Mouse (Mus musculus) lung, adult 18-20 months (tissue): ENCODE results near the gene Olfr1493-ps1.

Experiments used
- DNase-seq, 2 experiments: peaks; one replicate each; pipeline ENCODE4 v3.0.0; 2022; ENCODE audit warnings: mixed read lengths in 2 of 2

Olfr1493-ps1 gene

DNA sequence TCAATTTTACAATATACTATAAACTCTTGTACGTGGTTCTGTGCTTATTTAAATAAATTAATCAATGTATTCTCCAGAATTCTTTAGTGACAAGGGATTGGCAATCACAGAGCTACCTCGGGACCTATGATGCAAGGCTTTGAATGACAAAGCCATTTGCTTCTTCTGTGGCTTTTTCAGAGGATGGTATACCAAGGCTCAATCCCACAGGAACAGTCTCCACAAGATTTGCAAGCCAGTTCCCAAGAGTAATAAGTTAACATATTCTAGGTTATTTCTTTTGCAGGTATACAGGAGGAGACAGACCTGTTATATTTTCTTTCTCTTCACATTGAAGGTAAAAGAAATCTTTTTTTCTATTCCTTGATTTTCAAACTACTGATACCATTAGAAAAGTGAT is at the start of gene Olfr1493-ps1:
TSS of gene Olfr1493-ps1 (plus strand) at position 301 of the 400 bp plus-strand sequence.
- no peak for DNase-seq

DNA sequence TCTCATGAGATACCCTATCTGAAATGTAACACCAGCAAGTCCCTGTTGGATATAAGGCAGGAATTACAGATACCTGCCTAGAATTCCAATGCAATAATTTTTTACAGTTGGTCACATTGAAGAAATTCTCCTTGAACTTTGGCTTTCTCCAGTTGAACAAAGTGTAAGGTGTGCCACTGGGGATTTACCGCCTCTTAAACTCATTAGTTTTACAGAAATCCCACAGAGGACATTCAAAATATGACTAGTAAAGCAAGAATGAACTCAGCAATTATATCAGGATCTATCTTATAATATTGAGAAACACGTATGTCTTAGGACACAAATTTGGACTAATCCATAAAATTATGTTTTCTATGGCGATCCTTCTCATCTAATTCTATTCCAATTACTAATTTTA is 26.1 kb upstream of the Olfr1493-ps1 start, which contains the start of gene Olfr1491:
TSS of gene Olfr1491 (plus strand) at position 301 of the 400 bp plus-strand sequence.
- no peak for DNase-seq

DNA sequence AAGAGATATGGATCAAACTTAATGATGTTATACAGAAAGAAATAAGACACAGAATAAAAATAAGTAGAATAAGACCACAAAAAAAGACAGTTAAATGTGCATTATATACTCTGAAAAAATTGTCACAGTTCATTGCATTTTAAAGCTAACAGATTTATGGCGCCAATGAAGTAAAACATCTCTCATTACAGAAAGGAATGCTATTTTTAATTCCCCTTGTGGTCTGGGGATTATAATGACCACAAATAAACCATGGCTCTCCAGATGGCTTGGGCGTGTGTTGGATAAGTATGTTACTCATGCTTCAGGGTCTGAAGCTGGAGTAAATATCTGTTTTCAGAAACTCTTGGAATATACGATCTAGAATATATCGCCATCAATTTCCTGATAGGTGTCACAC is 16.4 kb downstream of the Olfr1493-ps1 start, which contains the start of gene Olfr1494:
TSS of gene Olfr1494 (plus strand) at position 301 of the 400 bp plus-strand sequence.
- DNase-seq, result no peak

DNA sequence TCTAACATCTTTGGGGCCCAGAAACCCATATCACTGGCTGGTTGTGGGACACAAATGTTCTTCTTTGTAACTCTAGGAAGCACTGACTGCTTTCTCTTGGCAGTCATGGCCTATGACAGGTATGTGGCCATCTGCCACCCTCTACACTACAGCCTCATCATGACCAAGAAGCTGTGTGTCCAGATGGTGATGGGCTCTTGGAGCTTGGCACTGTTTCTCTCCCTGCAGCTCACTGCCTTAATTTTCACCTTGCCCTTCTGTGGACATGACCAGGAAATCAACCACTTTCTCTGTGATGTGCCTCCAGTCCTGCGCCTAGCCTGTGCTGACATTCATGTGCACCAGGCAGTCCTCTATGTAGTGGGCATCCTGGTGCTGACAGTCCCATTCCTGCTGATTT is 26.3 kb downstream of the Olfr1493-ps1 start:
- no peak for DNase-seq

DNA sequence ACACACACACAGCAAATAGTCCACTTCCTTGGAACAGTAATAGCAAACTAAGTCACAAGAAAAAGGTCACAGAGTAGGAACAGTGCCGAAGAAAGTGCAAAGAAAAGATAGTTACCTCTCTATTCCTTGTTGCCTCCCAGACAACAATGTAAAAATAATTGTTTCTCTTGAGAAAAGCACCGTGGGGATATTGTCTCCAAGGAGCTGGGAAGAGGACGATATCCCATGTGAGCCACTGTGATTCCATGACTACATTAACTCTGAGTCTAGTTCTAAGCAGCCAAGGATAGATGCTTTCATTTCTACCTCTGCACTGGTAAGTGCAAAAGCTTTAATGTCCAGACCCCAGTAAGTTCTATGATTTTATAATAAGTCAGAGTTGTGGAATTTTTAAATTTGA is 41.2 kb downstream of the Olfr1493-ps1 start, which contains the start of gene Olfr1495:
TSS of gene Olfr1495 (plus strand) at position 301 of the 400 bp plus-strand sequence.
- DNase-seq, result no peak

DNA sequence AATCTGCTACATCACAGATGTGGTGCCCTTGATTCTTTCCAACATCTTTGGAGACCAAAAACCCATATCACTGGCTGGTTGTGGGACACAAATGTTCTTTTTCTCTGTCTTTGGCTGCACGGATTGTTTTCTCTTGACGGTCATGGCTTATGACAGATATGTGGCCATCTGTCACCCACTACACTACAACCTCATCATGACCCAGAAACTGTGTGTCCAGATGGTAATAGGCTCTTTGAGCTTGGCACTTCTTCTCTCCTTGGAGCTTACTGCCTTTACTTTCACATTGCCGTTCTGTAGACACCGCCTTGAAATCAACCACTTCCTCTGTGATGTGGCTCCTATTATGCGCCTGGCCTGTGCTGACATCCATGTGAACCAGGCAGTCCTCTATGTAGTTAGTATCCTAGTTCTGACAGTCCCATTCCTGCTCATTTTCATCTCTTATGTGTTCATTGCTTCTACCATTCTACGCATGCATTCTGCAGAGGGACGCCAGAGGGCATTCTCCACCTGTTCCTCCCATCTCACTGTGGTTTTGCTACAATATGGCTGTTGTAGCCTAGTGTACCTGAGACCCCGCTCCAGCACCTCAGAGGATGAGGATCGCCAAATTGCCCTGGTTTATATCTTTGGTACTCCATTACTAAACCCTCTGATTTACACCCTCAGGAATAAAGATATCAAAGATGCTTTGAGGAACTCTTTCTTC is 45.6 kb downstream of the Olfr1493-ps1 start:
- DNase-seq, result no peak

DNA sequence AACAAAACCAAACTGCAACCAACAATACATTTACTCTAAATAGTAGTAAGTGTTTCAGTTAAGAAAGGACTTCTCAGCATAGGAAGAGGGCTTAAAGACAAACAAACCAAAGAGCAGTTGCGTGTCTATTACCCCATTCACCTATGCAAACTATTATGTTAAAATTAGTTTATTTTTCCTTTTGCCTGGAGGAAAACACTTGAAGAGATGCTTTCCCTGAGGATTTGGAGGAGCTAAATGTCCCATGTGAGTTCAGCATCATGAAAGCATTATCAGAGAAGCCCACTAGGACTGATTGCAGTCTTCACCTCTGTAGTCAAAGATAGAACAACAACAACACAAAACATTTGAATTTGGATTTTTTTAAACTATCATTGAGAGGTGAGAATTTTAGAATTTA is 54.5 kb downstream of the Olfr1493-ps1 start, which contains the start of gene Olfr1496:
TSS of gene Olfr1496 (plus strand) at position 301 of the 400 bp plus-strand sequence.
- DNase-seq, result no peak
